19 mouse cellular contexts compared by ENCODE assay signal in the genomic region with DNA sequence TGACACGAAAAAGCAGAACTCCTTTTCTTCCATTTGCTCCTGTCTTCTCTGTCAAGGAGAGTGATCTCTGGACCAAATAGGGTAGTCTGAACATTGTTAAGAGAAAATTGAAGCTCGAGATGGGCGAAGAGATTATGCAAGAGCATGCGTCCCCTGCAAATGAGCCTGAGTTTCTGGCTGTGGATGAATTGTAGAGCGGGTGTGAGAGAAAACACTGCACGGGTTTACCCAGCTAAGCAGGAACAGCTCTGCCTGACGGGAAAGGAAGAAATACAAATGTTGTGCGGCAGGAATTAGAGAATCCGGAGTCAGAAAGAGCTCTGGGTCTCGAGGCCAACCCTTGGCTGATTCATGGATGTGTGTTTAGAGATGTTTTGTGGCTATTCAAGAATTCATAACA.
A peak's percentile ranks its signal among the peaks of the same experiment; 100 is the strongest.
DNase-seq lines count a peak whose midpoint lies in the region; ATAC-seq and TF ChIP-seq lines count a peak whose summit lies in the region.
"Had no signal": no experiment of that assay in that cellular context is flagged by ENCODE, and none has a peak within 500 bp of the region (broad histone marks: within the 10 kb centered on the region; RNA-seq: fewer than 3 reads in every experiment).

No protein-coding gene starts in this region.

- no peak for TF ChIP-seq POLR2A in myocyte (IDR thresholded peaks at IDR 0.05; ENCODE audit: insufficient read length, low read depth)
- no peak for TF ChIP-seq POLR2A in cerebellum, adult 2 months (IDR thresholded peaks at IDR 0.05; ENCODE audit: borderline replicate concordance, insufficient read depth, low read length)

- no peaks in the 10 kb centered on the region for H3K27me3 ChIP-seq in forebrain, postnatal 0 days (ENCODE audit: insufficient read depth, low read length)
- H3K27me3 ChIP-seq in forebrain, embryonic 10.5 days (ENCODE audit: poor library complexity, severe bottlenecking), result peaks cover 27% of the 10 kb centered on the region; the same call in 1 of the 2 replicates
- no peaks in the 10 kb centered on the region for H3K27me3 ChIP-seq in limb, embryonic 15.5 days
- H3K27me3 ChIP-seq in limb, embryonic 10.5 days (ENCODE audit: low read depth, poor library complexity, severe bottlenecking), result no peaks in the 10 kb centered on the region
- no peaks in the 10 kb centered on the region for H3K27me3 ChIP-seq in myocyte (ENCODE audit: control insufficient read depth, insufficient read depth, insufficient read length)
- no peaks in the 10 kb centered on the region for H3K27me3 ChIP-seq in cerebellum, adult 2 months (ENCODE audit: control insufficient read depth, insufficient read depth, low read length)
- H3K27me3 ChIP-seq: CH12.LX; forebrain, embryonic 13.5 days; neural tube, embryonic 13.5 days had no signal

- no peaks in the 10 kb centered on the region for H3K36me3 ChIP-seq in forebrain, postnatal 0 days (ENCODE audit: insufficient read depth)
- no peaks in the 10 kb centered on the region for H3K36me3 ChIP-seq in forebrain, embryonic 10.5 days (replicated peaks)
- no peaks in the 10 kb centered on the region for H3K36me3 ChIP-seq in limb, embryonic 15.5 days
- no peaks in the 10 kb centered on the region for H3K36me3 ChIP-seq in limb, embryonic 10.5 days
- H3K36me3 ChIP-seq in myocyte (ENCODE audit: control insufficient read depth, insufficient read depth), result no peaks in the 10 kb centered on the region
- H3K36me3 ChIP-seq: heart, embryonic 10.5 days; neural tube, embryonic 13.5 days had no signal

- no peak overlapping the region for H3K4me2 ChIP-seq in forebrain, postnatal 0 days (ENCODE audit: low read depth)
- H3K4me2 ChIP-seq in limb, embryonic 15.5 days, result no peak overlapping the region
- peak overlapping the region; percentile 45 for H3K4me2 ChIP-seq in myocyte (ENCODE audit: low read depth)
- H3K4me2 ChIP-seq: forebrain, embryonic 13.5 days; neural tube, embryonic 13.5 days had no signal

- no peaks in the 10 kb centered on the region for H3K9me3 ChIP-seq in forebrain, postnatal 0 days (ENCODE audit: low read length)
- no peaks in the 10 kb centered on the region for H3K9me3 ChIP-seq in forebrain, embryonic 10.5 days
- H3K9me3 ChIP-seq in limb, embryonic 15.5 days, result no peaks in the 10 kb centered on the region
- H3K9me3 ChIP-seq in limb, embryonic 10.5 days (replicated peaks), result no peaks in the 10 kb centered on the region
- H3K9me3 ChIP-seq: forebrain, embryonic 13.5 days; heart, embryonic 10.5 days; megakaryocyte, embryonic 14.5 days; neural tube, embryonic 13.5 days had no signal

- H3ac ChIP-seq in myocyte (ENCODE audit: control insufficient read depth, insufficient read length), result no peak overlapping the region

- ATAC-seq in forebrain, postnatal 0 days, result peak; percentile 45; the same call in 1 of the 2 replicates
- no peak for ATAC-seq in limb, embryonic 15.5 days (ENCODE audit: insufficient number of reproducible peaks, low FRiP score, low TSS enrichment, low read depth)
- ATAC-seq: forebrain, embryonic 13.5 days had no signal

- no peak for TF ChIP-seq CTCF in forebrain, postnatal 0 days (IDR thresholded peaks at IDR 0.05; ENCODE audit: low read depth)
- no peak for TF ChIP-seq CTCF in cerebellum, adult 2 months (IDR thresholded peaks at IDR 0.05; ENCODE audit: borderline replicate concordance, insufficient read depth, low read depth, low read length)

- no peaks in the 10 kb centered on the region for H3K79me2 ChIP-seq in myocyte (ENCODE audit: control insufficient read depth, insufficient read depth)

- H3K4me1 ChIP-seq in forebrain, postnatal 0 days (ENCODE audit: insufficient read depth), result no peaks in the 10 kb centered on the region
- H3K4me1 ChIP-seq in forebrain, embryonic 10.5 days, result no peaks in the 10 kb centered on the region
- peaks cover 6% of the 10 kb centered on the region; the same call in 1 of the 2 replicates for H3K4me1 ChIP-seq in limb, embryonic 15.5 days
- no peaks in the 10 kb centered on the region for H3K4me1 ChIP-seq in limb, embryonic 10.5 days
- no peaks in the 10 kb centered on the region for H3K4me1 ChIP-seq in cerebellum, adult 2 months (ENCODE audit: control insufficient read depth, insufficient read depth, low read length)
- H3K4me1 ChIP-seq: megakaryocyte, embryonic 14.5 days had no signal

- no peak for DNase-seq in forebrain, postnatal 0 days
- no peak for DNase-seq in forebrain, embryonic 10.5 days (ENCODE audit: extremely low spot score, low spot score)
- no peak for DNase-seq in limb, embryonic 10.5 days (ENCODE audit: low spot score)
- peak; percentile 14 for DNase-seq in brain, adult 2 months (ENCODE audit: low read depth, low spot score)
- DNase-seq in adrenal gland, postnatal 4 days (ENCODE audit: low spot score in 2 of 2), result no peak
- no peak for DNase-seq in cerebellum, adult 2 months
- DNase-seq: adrenal gland, postnatal 10 days; cerebellum, adult 9-10 months; heart, postnatal 14 days; kidney, adult 11 months; kidney, postnatal 14 days; thymus, postnatal 4 days had no signal

- no peak overlapping the region for H3K9ac ChIP-seq in forebrain, postnatal 0 days
- H3K9ac ChIP-seq in limb, embryonic 15.5 days, result no peak overlapping the region
- H3K9ac ChIP-seq: forebrain, embryonic 13.5 days; neural tube, embryonic 13.5 days had no signal

- 56% methylated on average over 10 of the region's 10 CpGs for WGBS in forebrain, postnatal 0 days
- 83% methylated on average over 10 of the region's 10 CpGs for WGBS in forebrain, embryonic 10.5 days
- WGBS in limb, embryonic 15.5 days, result 49% methylated on average over 10 of the region's 10 CpGs
- WGBS in limb, embryonic 10.5 days, result 61% methylated on average over 10 of the region's 10 CpGs
- WGBS in cerebellum, adult 2 months, result 90% methylated on average over 10 of the region's 10 CpGs

- no peak overlapping the region for H3K4me3 ChIP-seq in forebrain, postnatal 0 days (ENCODE audit: low read depth, low read length)
- no peak overlapping the region for H3K4me3 ChIP-seq in forebrain, embryonic 10.5 days
- H3K4me3 ChIP-seq in limb, embryonic 15.5 days, result no peak overlapping the region
- H3K4me3 ChIP-seq in limb, embryonic 10.5 days, result no peak overlapping the region
- no peak overlapping the region for H3K4me3 ChIP-seq in myocyte
- no peak overlapping the region for H3K4me3 ChIP-seq in cerebellum, adult 2 months (replicated peaks; ENCODE audit: insufficient read depth, low read depth, low read length)
- H3K4me3 ChIP-seq: forebrain, embryonic 13.5 days; heart, embryonic 10.5 days; megakaryocyte, embryonic 14.5 days; neural tube, embryonic 13.5 days had no signal

- no peak overlapping the region for H3K27ac ChIP-seq in forebrain, postnatal 0 days (ENCODE audit: low read depth, low read length)
- no peak overlapping the region for H3K27ac ChIP-seq in forebrain, embryonic 10.5 days
- peak overlapping the region; percentile 18; the same call in 1 of the 2 replicates for H3K27ac ChIP-seq in limb, embryonic 15.5 days
- no peak overlapping the region for H3K27ac ChIP-seq in limb, embryonic 10.5 days
- H3K27ac ChIP-seq in cerebellum, adult 2 months (ENCODE audit: insufficient read depth, low read length), result no peak overlapping the region
- H3K27ac ChIP-seq: forebrain, embryonic 13.5 days; heart, embryonic 10.5 days; neural tube, embryonic 13.5 days had no signal

TF ChIP-seq in myocyte, 11 proteins besides CTCF, POLR2A, EP300 and RAD21:
- TF ChIP-seq TCF12 (IDR thresholded peaks at IDR 0.05; ENCODE audit: insufficient read depth, poor library complexity, severe bottlenecking) (no peak), USF1 (IDR thresholded peaks at IDR 0.05; ENCODE audit: low read depth) (no peak), POLR2AphosphoS2 (IDR thresholded peaks at IDR 0.05; ENCODE audit: insufficient read length, low read depth) (no peak), TCF3 (IDR thresholded peaks at IDR 0.05; ENCODE audit: insufficient read length, low read depth) (no peak), E2F4 (IDR thresholded peaks at IDR 0.05; ENCODE audit: insufficient read depth) (no peak), MYOG (IDR thresholded peaks at IDR 0.05; ENCODE audit: control insufficient read depth in 1 of 3, insufficient read depth in 1 of 3, insufficient read length in 2 of 3, low read depth in 2 of 3) (no peak), MAX (IDR thresholded peaks at IDR 0.05; ENCODE audit: low read depth) (no peak), CEBPB (IDR thresholded peaks at IDR 0.05; ENCODE audit: insufficient read depth, poor library complexity, severe bottlenecking) (no peak), MYOD1 (IDR thresholded peaks at IDR 0.05; ENCODE audit: control insufficient read depth in 1 of 3, insufficient read length in 2 of 3, low read depth in 2 of 3) (no peak), REST (IDR thresholded peaks at IDR 0.05; ENCODE audit: insufficient read depth, insufficient read length) (no peak), SRF (IDR thresholded peaks at IDR 0.05; ENCODE audit: control insufficient read depth, insufficient read length, low read depth) (no peak)
